Mouse (Mus musculus) neural tube, embryonic 11.5 days (tissue): Measurements from ENCODE around the gene Snap47. TPM values are rescaled to one million over a fixed set of nuclear protein-coding genes. Genes with fewer than 3 reads are reported as not detected.

Experiments used
- ATAC-seq: fragments of 200-750 bp; cut with Nextera tagmentation; 2 replicates; pipeline ENCODE4 v1.8.0; 2017; ENCODE audit warnings: moderate number of reproducible peaks, mild to moderate bottlenecking, moderate TSS enrichment, moderate library complexity; ENCODE audit not compliant: insufficient read depth, low FRiP score, low TSS enrichment
- DNase-seq: peaks from one replicate; pipeline ENCODE4 v3.0.0-alpha.2; 2015; ENCODE audit warnings: low spot score
- H3K27ac ChIP-seq: fragments of 300-500 bp; sonication (generic); 2 replicates; pipeline ENCODE4 v1.5.1; 2014; ENCODE audit warnings: low read depth, mild to moderate bottlenecking, low read length
- H3K27me3 ChIP-seq: fragments of 300-500 bp; sonication (generic); 2 replicates; pipeline ENCODE4 v1.6.1; 2014; ENCODE audit warnings: mild to moderate bottlenecking, low read length, mixed read lengths; ENCODE audit not compliant: control insufficient read depth, insufficient read depth
- H3K36me3 ChIP-seq: fragments of 300-500 bp; sonication (generic); 2 replicates; pipeline ENCODE4 v1.6.1; 2014; ENCODE audit warnings: mild to moderate bottlenecking, low read length, moderate library complexity, mixed read lengths; ENCODE audit not compliant: control insufficient read depth, insufficient read depth
- H3K4me1 ChIP-seq: fragments of 300-500 bp; sonication (generic); 2 replicates; pipeline ENCODE4 v1.6.1; 2014; ENCODE audit warnings: low read length, mixed read lengths; ENCODE audit not compliant: control insufficient read depth, insufficient read depth
- H3K4me2 ChIP-seq: fragments of 300-500 bp; sonication (generic); 2 replicates; pipeline ENCODE4 v1.6.1; 2014; ENCODE audit warnings: low read depth, mild to moderate bottlenecking, moderate library complexity
- H3K4me3 ChIP-seq: fragments of 300-500 bp; sonication (generic); 2 replicates; pipeline ENCODE4 v1.5.1; 2014; ENCODE audit warnings: low read depth, low read length
- H3K9ac ChIP-seq: fragments of 300-500 bp; sonication (generic); 2 replicates; pipeline ENCODE4 v1.6.1; 2014; ENCODE audit warnings: mild to moderate bottlenecking, low read length
- H3K9me3 ChIP-seq: fragments of 300-500 bp; sonication (generic); 2 replicates; pipeline ENCODE4 v1.6.1; 2016; ENCODE audit warnings: low read length; ENCODE audit not compliant: control insufficient read depth
- WGBS: fragments of 180-500 bp; shearing (Covaris S2); extraction: QIAGEN DNeasy Blood & Tissue Kit; methylation state at CpG from one replicate; pipeline ENCODE4 v1.1.7; 2014; 5-methylcytosine and 5-hydroxymethylcytosine counted together
- polyA plus RNA-seq: library from polyadenylated mRNA; unstranded; fragments of >200 nt; fragmentation: Nextera tagmentation; extraction: Ambion mirVana; gene quantifications from 2 replicates; pipeline ENCODE4 v1.2.1, GENCODE M21; 2014

The Snap47 gene
- polyA plus RNA-seq: 193 and 203 TPM in 2 replicates

- Histone ChIP-seq H3K27me3 (no peaks in the 10 kb centered on the region), H3K27ac (no peak within 1 kb of the TSS), H3K9me3 (no peaks in the 10 kb centered on the region), H3K4me3 (peak within 1 kb of the TSS; percentile 85), H3K4me1 (peaks cover 7% of the 10 kb centered on the region), H3K9ac (peak within 1 kb of the TSS; percentile 70), H3K36me3 (peaks cover 11% of the 10 kb centered on the region), H3K4me2 (peak within 1 kb of the TSS; percentile 97)
- ATAC-seq: no peak
- no peak for DNase-seq
- 84% methylated on average over 4 of the region's 4 CpGs for WGBS
Measured at GRCm38 (mm10) chr11:59451086-59451485, at the start of gene Snap47. Gene Snap47, minus strand, starts transcription at chr11:59451186.

- no peaks in the 10 kb centered on the region for H3K4me1 ChIP-seq
- H3K36me3 ChIP-seq: peaks cover 34% of the 10 kb centered on the region
- no peaks in the 10 kb centered on the region for H3K27me3 ChIP-seq
- no peak for DNase-seq
- H3K9me3 ChIP-seq: 0 out of 2 replicates have a peak, but pooled peaks cover 2% of the 10 kb centered on the region
- H3K27ac ChIP-seq: no peak overlapping the region
- 92% methylated on average over 7 of the region's 7 CpGs for WGBS
- no peak for ATAC-seq
- H3K4me2 ChIP-seq: no peak overlapping the region
- H3K9ac ChIP-seq: no peak overlapping the region
- no peak overlapping the region for H3K4me3 ChIP-seq
Measured at GRCm38 (mm10) chr11:59497747-59498146, 46.8 kb upstream of the Snap47 start.

GRCm38 (mm10) chr11:59496672-59497310 lies 45.8 kb upstream of the Snap47 start:
- Histone ChIP-seq H3K4me1 (no peaks in the 10 kb centered on the region), H3K36me3 (peaks cover 37% of the 10 kb centered on the region), H3K27me3 (no peaks in the 10 kb centered on the region), H3K9ac (no peak overlapping the region), H3K4me2 (no peak overlapping the region), H3K4me3 (no peak overlapping the region), H3K9me3 (0 out of 2 replicates have a peak, but pooled peaks cover 2% of the 10 kb centered on the region), H3K27ac (no peak overlapping the region)
- 88% methylated on average over 6 of the region's 6 CpGs for WGBS
- no peak for DNase-seq
- no peak for ATAC-seq

- no peaks in the 10 kb centered on the region for H3K27me3 ChIP-seq
- ATAC-seq: no peak
- H3K4me2 ChIP-seq: no peak overlapping the region
- no peaks in the 10 kb centered on the region for H3K4me1 ChIP-seq
- no peak for DNase-seq
- H3K36me3 ChIP-seq: peaks cover 9% of the 10 kb centered on the region
- no peak overlapping the region for H3K4me3 ChIP-seq
- H3K9me3 ChIP-seq: no peaks in the 10 kb centered on the region
- WGBS: 87% methylated on average over 8 of the region's 8 CpGs
- no peak overlapping the region for H3K27ac ChIP-seq
- H3K9ac ChIP-seq: no peak overlapping the region
Measured at GRCm38 (mm10) chr11:59486222-59486621, 35.2 kb upstream of the Snap47 start.

- H3K4me2 ChIP-seq: no peak overlapping the region
- H3K4me3 ChIP-seq: no peak overlapping the region
- peaks cover 9% of the 10 kb centered on the region for H3K36me3 ChIP-seq
- no peak overlapping the region for H3K9ac ChIP-seq
- H3K4me1 ChIP-seq: no peaks in the 10 kb centered on the region
- H3K27me3 ChIP-seq: no peaks in the 10 kb centered on the region
- DNase-seq (no peak), ATAC-seq (no peak)
- 64% methylated on average over 2 of the region's 2 CpGs for WGBS
- no peaks in the 10 kb centered on the region for H3K9me3 ChIP-seq
- no peak overlapping the region for H3K27ac ChIP-seq
Measured at GRCm38 (mm10) chr11:59485641-59486040, 34.7 kb upstream of the Snap47 start.

GRCm38 (mm10) chr11:59483212-59483611 lies 32.2 kb upstream of the Snap47 start:
- DNase-seq (peak; percentile 70), ATAC-seq (no peak)
- Histone ChIP-seq H3K4me3 (no peak overlapping the region), H3K4me1 (no peaks in the 10 kb centered on the region), H3K9ac (no peak overlapping the region), H3K9me3 (no peaks in the 10 kb centered on the region), H3K4me2 (no peak overlapping the region), H3K27me3 (no peaks in the 10 kb centered on the region), H3K36me3 (peaks cover 7% of the 10 kb centered on the region), H3K27ac (no peak overlapping the region)
- WGBS: 15% methylated on average over 2 of the region's 2 CpGs

GRCm38 (mm10) chr11:59477240-59477639 lies 26.3 kb upstream of the Snap47 start:
- H3K9me3 ChIP-seq: no peaks in the 10 kb centered on the region
- 78% methylated on average over 6 of the region's 6 CpGs for WGBS
- H3K4me2 ChIP-seq: no peak overlapping the region

GRCm38 (mm10) chr11:59472326-59472677 lies 21.3 kb upstream of the Snap47 start, which contains the start of gene Zfp867:
Gene Zfp867, minus strand, starts transcription at chr11:59472474.
- peak within 1 kb of the TSS; percentile 24; the same call in 1 of the 2 replicates for H3K27ac ChIP-seq
- H3K4me3 ChIP-seq: peak within 1 kb of the TSS; percentile 62
- WGBS: under 1% methylated on average over 19 of the region's 19 CpGs
- no peaks in the 10 kb centered on the region for H3K36me3 ChIP-seq
- ATAC-seq: peak; percentile 74
- H3K4me1 ChIP-seq: peaks cover 4% of the 10 kb centered on the region
- peak within 1 kb of the TSS; percentile 93 for H3K9ac ChIP-seq
- H3K27me3 ChIP-seq: no peaks in the 10 kb centered on the region
- peak within 1 kb of the TSS; percentile 82 for H3K4me2 ChIP-seq
- DNase-seq: peak; percentile 91
- no peaks in the 10 kb centered on the region for H3K9me3 ChIP-seq

More at GRCm38 (mm10) chr11:59477240-59477639, 26.3 kb upstream of the Snap47 start:
- H3K27ac ChIP-seq: no peak overlapping the region
- H3K9ac ChIP-seq: no peak overlapping the region
- no peaks in the 10 kb centered on the region for H3K36me3 ChIP-seq
- no peak overlapping the region for H3K4me3 ChIP-seq
- ATAC-seq: no peak
- H3K27me3 ChIP-seq: no peaks in the 10 kb centered on the region
- no peak for DNase-seq
- no peaks in the 10 kb centered on the region for H3K4me1 ChIP-seq
